Mouse (Mus musculus): ENCODE results near the gene Smim23. TPM values are rescaled to one million over a fixed set of nuclear protein-coding genes. Genes with fewer than 3 reads are reported as not detected.

Gene Smim23
- polyA plus RNA-seq (2015; fragmentation: Nextera tagmentation; extraction: Ambion mirVana): not detected in 2 replicates

DNA sequence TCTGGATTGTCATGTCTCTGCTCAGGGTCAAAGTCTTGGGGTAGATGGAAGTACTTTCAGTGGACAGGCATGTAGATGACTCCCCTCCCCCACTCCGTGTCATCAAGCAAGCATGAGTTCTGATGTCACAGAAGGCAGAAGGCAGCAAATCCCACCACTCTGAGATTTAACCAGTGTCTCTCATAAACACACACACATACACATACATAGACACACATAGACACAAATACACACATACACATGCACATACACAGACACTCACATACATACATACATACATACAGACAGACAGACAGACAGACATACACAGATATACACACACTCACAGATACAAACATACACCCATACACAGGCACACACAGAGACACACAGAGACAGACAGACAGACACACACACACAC, at the start of gene Smim23:
Gene Smim23 (minus strand): TSS at position 101 of the 400 bp plus-strand sequence.
- H3K4me2 ChIP-seq (replicated peaks): no peak within 1 kb of the TSS
- WGBS: 86% methylated on average over 1 of the region's 1 CpGs
- no peak for ATAC-seq (ENCODE audit: low FRiP score, low read depth)
- no peaks in the 10 kb centered on the region for H3K9me3 ChIP-seq
- peaks cover 5% of the 10 kb centered on the region for H3K27me3 ChIP-seq
- H3K36me3 ChIP-seq: no peaks in the 10 kb centered on the region
- no peak within 1 kb of the TSS for H3K9ac ChIP-seq
- H3K27ac ChIP-seq: no peak within 1 kb of the TSS
- no peaks in the 10 kb centered on the region for H3K4me1 ChIP-seq
- H3K4me3 ChIP-seq: no peak within 1 kb of the TSS

GRCm38 (mm10) chr11:32868619-32869383, 44.4 kb upstream of the Smim23 start:
- Histone ChIP-seq H3K36me3 (no peaks in the 10 kb centered on the region), H3K4me3 (no peak overlapping the region), H3K4me1 (peaks cover 40% of the 10 kb centered on the region), H3K27me3 (peaks cover 3% of the 10 kb centered on the region; the same call in 1 of the 2 replicates), H3K9me3 (no peaks in the 10 kb centered on the region), H3K9ac (no peak overlapping the region), H3K27ac (no peak overlapping the region), H3K4me2 (replicated peaks) (no peak overlapping the region)
- 69% methylated on average over 10 of the region's 10 CpGs for WGBS
- no peak for ATAC-seq (ENCODE audit: low FRiP score, low read depth)

- no peak overlapping the region for H3K4me2 ChIP-seq (replicated peaks)
- H3K4me3 ChIP-seq: no peak overlapping the region
- ATAC-seq (ENCODE audit: low FRiP score, low read depth): no peak
- H3K4me1 ChIP-seq: peaks cover 39% of the 10 kb centered on the region
- 89% methylated on average over 5 of the region's 5 CpGs for WGBS
- no peaks in the 10 kb centered on the region for H3K9me3 ChIP-seq
- H3K27ac ChIP-seq: no peak overlapping the region
- H3K9ac ChIP-seq: no peak overlapping the region
- H3K36me3 ChIP-seq: no peaks in the 10 kb centered on the region
- no peaks in the 10 kb centered on the region for H3K27me3 ChIP-seq
These were observed 40.2 kb upstream of the Smim23 start for GRCm38 (mm10) chr11:32864615-32865014.

GRCm38 (mm10) chr11:32857418-32857879, 33.0 kb upstream of the Smim23 start:
- H3K4me1 ChIP-seq: peaks cover 14% of the 10 kb centered on the region
- 31% methylated on average over 8 of the region's 8 CpGs for WGBS
- 0 out of 2 replicates have a peak overlapping the region, but pooled peaks have one; percentile 25 for H3K4me2 ChIP-seq (replicated peaks)
- H3K27ac ChIP-seq: no peak overlapping the region
- ATAC-seq (ENCODE audit: low FRiP score, low read depth): peak; percentile 77
- no peak overlapping the region for H3K4me3 ChIP-seq
- H3K27me3 ChIP-seq: no peaks in the 10 kb centered on the region
- no peaks in the 10 kb centered on the region for H3K36me3 ChIP-seq
- no peak overlapping the region for H3K9ac ChIP-seq
- no peaks in the 10 kb centered on the region for H3K9me3 ChIP-seq

DNA sequence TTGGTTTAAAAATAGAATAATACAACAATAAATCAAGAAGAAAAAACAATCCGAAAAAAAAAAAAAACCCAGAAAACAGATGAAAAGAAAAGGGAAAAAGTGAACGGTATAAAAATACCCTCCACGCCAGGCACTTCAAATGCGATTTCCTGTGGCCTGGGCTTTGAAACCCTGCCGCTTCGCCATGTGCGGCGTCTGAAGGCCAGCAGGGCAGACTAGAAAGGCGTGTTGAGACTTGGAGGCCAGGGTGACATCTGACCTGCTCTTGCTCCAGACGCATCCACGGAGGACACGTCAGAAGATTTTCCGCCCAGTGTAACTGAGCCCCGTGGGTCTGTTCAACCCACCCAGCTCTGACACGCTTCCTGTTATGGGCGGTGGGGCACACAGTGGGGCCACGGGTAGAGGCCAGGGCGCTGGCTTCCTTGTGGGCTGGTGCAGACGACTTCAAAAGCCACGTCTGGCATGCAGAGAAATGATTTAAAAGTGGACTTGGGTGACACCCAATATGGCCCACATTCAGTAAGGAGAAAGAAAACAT, 22.3 kb upstream of the Smim23 start:
- Histone ChIP-seq H3K4me3 (no peak overlapping the region), H3K4me2 (replicated peaks) (no peak overlapping the region), H3K36me3 (no peaks in the 10 kb centered on the region), H3K9me3 (no peaks in the 10 kb centered on the region), H3K27me3 (no peaks in the 10 kb centered on the region), H3K9ac (peak overlapping the region; percentile 4; the same call in 1 of the 2 replicates), H3K27ac (peak overlapping the region; percentile 52; the same call in 1 of the 2 replicates), H3K4me1 (peaks cover 14% of the 10 kb centered on the region)
- no peak for ATAC-seq (ENCODE audit: low FRiP score, low read depth)
- 29% methylated on average over 20 of the region's 20 CpGs for WGBS

- peak; percentile 8; the same call in 1 of the 2 replicates for ATAC-seq (ENCODE audit: low FRiP score, low read depth)
- Histone ChIP-seq H3K9me3 (no peaks in the 10 kb centered on the region; the same call in 1 of the 2 replicates), H3K4me2 (replicated peaks) (no peak overlapping the region), H3K4me3 (no peak overlapping the region), H3K36me3 (no peaks in the 10 kb centered on the region), H3K27me3 (no peaks in the 10 kb centered on the region), H3K27ac (no peak overlapping the region; the same call in 1 of the 2 replicates), H3K9ac (no peak overlapping the region), H3K4me1 (peaks cover 28% of the 10 kb centered on the region)
- WGBS: 36% methylated on average over 5 of the region's 5 CpGs
These were observed 16.8 kb upstream of the Smim23 start for GRCm38 (mm10) chr11:32841169-32841568.

- ATAC-seq (ENCODE audit: low FRiP score, low read depth): peak; percentile 14; the same call in 1 of the 2 replicates
- H3K9ac ChIP-seq: no peak overlapping the region
- no peak overlapping the region for H3K4me3 ChIP-seq
- H3K27me3 ChIP-seq: no peaks in the 10 kb centered on the region
- peak overlapping the region; percentile 72; the same call in 1 of the 2 replicates for H3K27ac ChIP-seq
- 22% methylated on average over 9 of the region's 9 CpGs for WGBS
- H3K4me1 ChIP-seq: peaks cover 27% of the 10 kb centered on the region
- H3K4me2 ChIP-seq (replicated peaks): peak overlapping the region; percentile 23
- H3K36me3 ChIP-seq: no peaks in the 10 kb centered on the region
- no peaks in the 10 kb centered on the region; the same call in 1 of the 2 replicates for H3K9me3 ChIP-seq
These were observed 15.9 kb upstream of the Smim23 start for GRCm38 (mm10) chr11:32840256-32840655.

DNA sequence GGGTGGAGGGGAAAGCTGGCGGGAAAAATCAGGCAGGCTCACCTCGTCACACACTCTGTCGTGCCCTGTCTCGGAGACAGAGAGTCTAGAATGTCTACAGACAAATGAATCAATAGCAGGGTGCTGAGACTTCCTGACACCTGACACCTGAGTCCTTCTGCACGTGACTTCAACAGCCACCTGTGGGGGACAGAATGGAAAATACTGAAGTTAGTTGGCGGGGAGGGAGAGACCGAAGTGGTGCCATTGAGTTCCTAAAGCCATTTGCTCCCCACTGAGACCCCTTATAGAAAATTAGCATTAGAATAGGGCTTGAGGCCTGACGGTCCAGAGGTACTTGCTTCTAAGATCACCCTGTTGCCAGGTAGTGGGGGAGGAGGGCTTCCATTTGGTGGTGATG, 10.6 kb upstream of the Smim23 start:
- Histone ChIP-seq H3K9ac (no peak overlapping the region), H3K4me1 (peaks cover 20% of the 10 kb centered on the region), H3K4me2 (replicated peaks) (no peak overlapping the region), H3K27ac (no peak overlapping the region), H3K9me3 (no peaks in the 10 kb centered on the region; the same call in 1 of the 2 replicates), H3K27me3 (0 out of 2 replicates have a peak, but pooled peaks cover 5% of the 10 kb centered on the region), H3K4me3 (no peak overlapping the region), H3K36me3 (no peaks in the 10 kb centered on the region)
- WGBS: 13% methylated on average over 8 of the region's 8 CpGs
- peak; percentile 54; the same call in 1 of the 2 replicates for ATAC-seq (ENCODE audit: low FRiP score, low read depth)

GRCm38 (mm10) chr11:32834367-32834918, 10.0 kb upstream of the Smim23 start:
- Histone ChIP-seq H3K27me3 (0 out of 2 replicates have a peak, but pooled peaks cover 5% of the 10 kb centered on the region), H3K9me3 (no peaks in the 10 kb centered on the region; the same call in 1 of the 2 replicates), H3K27ac (peak overlapping the region; percentile 6; the same call in 1 of the 2 replicates), H3K4me3 (no peak overlapping the region), H3K4me2 (replicated peaks) (no peak overlapping the region), H3K36me3 (no peaks in the 10 kb centered on the region), H3K4me1 (peaks cover 16% of the 10 kb centered on the region), H3K9ac (no peak overlapping the region; the same call in 1 of the 2 replicates)
- 24% methylated on average over 13 of the region's 13 CpGs for WGBS
- peak; percentile 11; the same call in 1 of the 2 replicates for ATAC-seq (ENCODE audit: low FRiP score, low read depth)

DNA sequence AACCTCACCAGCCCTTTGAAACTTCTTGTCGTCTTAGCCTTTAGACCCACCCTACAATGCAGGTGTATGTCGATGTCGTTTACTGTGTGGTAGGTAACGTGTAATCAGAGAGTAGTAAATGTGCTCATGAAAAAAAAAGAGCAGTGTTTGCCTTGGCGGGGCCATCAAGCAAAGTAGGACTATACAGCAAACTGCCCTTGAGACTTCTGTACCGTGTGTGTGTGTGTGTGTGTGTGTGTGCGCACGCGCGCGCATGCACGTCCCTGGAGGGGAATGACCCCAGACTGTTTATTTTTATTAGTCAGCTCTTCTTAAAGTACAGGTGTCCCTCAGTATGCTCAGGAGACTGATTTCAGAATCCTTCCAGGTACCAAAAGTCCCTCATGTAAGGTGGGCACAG, 6.8 kb downstream of the Smim23 start:
- no peaks in the 10 kb centered on the region for H3K36me3 ChIP-seq
- H3K27me3 ChIP-seq: peaks cover 11% of the 10 kb centered on the region
- WGBS: 86% methylated on average over 12 of the region's 12 CpGs
- H3K4me3 ChIP-seq: no peak overlapping the region
- no peak overlapping the region for H3K4me2 ChIP-seq (replicated peaks)
- no peak overlapping the region for H3K9ac ChIP-seq
- no peak overlapping the region for H3K27ac ChIP-seq
- no peaks in the 10 kb centered on the region for H3K4me1 ChIP-seq
- no peaks in the 10 kb centered on the region for H3K9me3 ChIP-seq
- ATAC-seq (ENCODE audit: low FRiP score, low read depth): no peak

DNA sequence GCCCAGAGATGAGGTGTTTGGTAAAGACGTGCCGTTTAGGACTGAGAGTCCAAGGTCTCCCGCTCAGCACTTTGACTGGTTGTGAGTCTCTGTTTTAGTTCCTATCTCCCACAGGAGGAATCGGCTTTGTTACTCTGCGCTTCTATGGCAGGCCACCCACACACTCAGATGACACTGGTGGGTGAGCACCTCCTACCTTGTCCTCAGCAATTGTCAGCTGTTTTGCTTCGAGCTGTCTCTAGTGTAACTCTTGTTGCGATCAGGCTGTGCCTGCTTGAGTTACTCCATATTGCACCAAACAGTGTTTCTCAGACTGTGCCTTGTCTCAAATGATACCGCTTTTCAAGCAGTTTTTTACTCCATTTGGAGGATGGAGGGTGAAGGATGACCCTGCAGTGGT, 10.1 kb downstream of the Smim23 start:
- WGBS: 92% methylated on average over 8 of the region's 8 CpGs
- no peaks in the 10 kb centered on the region for H3K36me3 ChIP-seq
- ATAC-seq (ENCODE audit: low FRiP score, low read depth): no peak

DNA sequence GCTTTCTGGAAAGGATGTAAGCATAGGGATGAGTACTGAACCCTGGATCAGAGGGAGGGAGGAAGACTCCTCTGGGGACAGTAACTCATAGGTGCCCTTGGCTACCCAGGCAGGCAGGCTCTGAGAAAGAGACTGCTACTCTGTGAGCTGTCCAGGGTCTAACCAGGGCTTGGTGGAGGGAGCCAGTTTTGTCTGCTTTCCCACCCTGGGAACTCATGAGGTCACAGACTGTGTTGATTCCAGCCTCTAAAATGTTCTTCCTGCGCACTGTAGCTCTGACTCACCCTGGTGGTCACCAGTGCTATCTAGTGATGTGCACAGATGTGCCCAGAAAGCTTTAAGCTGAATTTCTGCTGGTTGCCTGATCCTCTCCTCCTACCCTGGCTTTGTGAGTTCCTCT, 15.3 kb downstream of the Smim23 start:
- H3K27ac ChIP-seq: no peak overlapping the region
- ATAC-seq (ENCODE audit: low FRiP score, low read depth): 0 out of 2 replicates have a peak, but pooled peaks have one; percentile 24
- no peak overlapping the region for H3K4me2 ChIP-seq (replicated peaks)
- 0 out of 2 replicates have a peak, but pooled peaks cover 6% of the 10 kb centered on the region for H3K27me3 ChIP-seq
- H3K9ac ChIP-seq: no peak overlapping the region
- no peaks in the 10 kb centered on the region for H3K36me3 ChIP-seq
- no peak overlapping the region for H3K4me3 ChIP-seq
- no peaks in the 10 kb centered on the region for H3K9me3 ChIP-seq
- peaks cover 14% of the 10 kb centered on the region for H3K4me1 ChIP-seq
- WGBS: 83% methylated on average over 1 of the region's 1 CpGs

More for the DNA sequence above, 10.1 kb downstream of the Smim23 start:
- Histone ChIP-seq H3K4me1 (peaks cover 11% of the 10 kb centered on the region), H3K4me3 (no peak overlapping the region), H3K9me3 (no peaks in the 10 kb centered on the region), H3K27ac (no peak overlapping the region), H3K9ac (no peak overlapping the region), H3K4me2 (replicated peaks) (no peak overlapping the region), H3K27me3 (0 out of 2 replicates have a peak, but pooled peaks cover 4% of the 10 kb centered on the region)
